Mouse (Mus musculus): ENCODE results near the gene Nrip1.

GRCm38 (mm10) chr16:76241266-76241665 lies 132.4 kb downstream of the Nrip1 start:
- TF ChIP-seq ZKSCAN1 (IDR thresholded peaks at IDR 0.05; ENCODE audit: borderline replicate concordance, low read depth, low read length): no peak
- no peak for TF ChIP-seq CTCF (conservative IDR thresholded peaks at IDR 0.05 in 1 of 2, IDR thresholded peaks at IDR 0.05 in 1 of 2; ENCODE audit: low read depth in 2 of 2, low read length in 2 of 2)

Measured in CH12.LX (cell line).